Mouse (Mus musculus): Measurements from ENCODE around the gene Hsd17b13.
"Not testable (repeated sequence)": the region's sequence is repeated elsewhere in the genome, so short reads cannot be mapped to it uniquely, and the experiment has no call there.

Gene Hsd17b13

GRCm38 (mm10) chr5:103977297-103977696 lies at the start of gene Hsd17b13:
Gene Hsd17b13, minus strand, starts transcription at chr5:103977410.
- DNase-seq (ENCODE audit: low spot score in 2 of 2): no peak

- DNase-seq (ENCODE audit: low spot score in 2 of 2): no peak
These were observed 48.1 kb upstream of the Hsd17b13 start for GRCm38 (mm10) chr5:104025245-104025854.

GRCm38 (mm10) chr5:104024762-104025161 lies 47.6 kb upstream of the Hsd17b13 start:
- no peak for DNase-seq (ENCODE audit: low spot score in 2 of 2)

- not testable (repeated sequence) for DNase-seq (ENCODE audit: low spot score in 2 of 2)
These were observed 47.0 kb upstream of the Hsd17b13 start for GRCm38 (mm10) chr5:104024193-104024592.

- DNase-seq (ENCODE audit: low spot score in 2 of 2): no peak
These were observed 46.2 kb upstream of the Hsd17b13 start for GRCm38 (mm10) chr5:104023289-104024020.

- DNase-seq (ENCODE audit: low spot score in 2 of 2): no peak
These were observed 45.3 kb upstream of the Hsd17b13 start for GRCm38 (mm10) chr5:104022558-104022957.

- peak; percentile 31 to 40 for DNase-seq (ENCODE audit: low spot score in 2 of 2)
These were observed 44.6 kb upstream of the Hsd17b13 start, which contains the start of gene Hsd17b11 for GRCm38 (mm10) chr5:104021597-104022378. Gene Hsd17b11, minus strand, starts transcription at chr5:104021919.

GRCm38 (mm10) chr5:104011419-104011818 lies 34.2 kb upstream of the Hsd17b13 start:
- no peak for DNase-seq (ENCODE audit: low spot score in 2 of 2)

GRCm38 (mm10) chr5:104010261-104010660 lies 33.1 kb upstream of the Hsd17b13 start:
- DNase-seq (ENCODE audit: low spot score in 2 of 2): no peak

- DNase-seq (ENCODE audit: low spot score in 2 of 2): no peak
These were observed 32.2 kb upstream of the Hsd17b13 start for GRCm38 (mm10) chr5:104009421-104009820.

GRCm38 (mm10) chr5:104007801-104008200 lies 30.6 kb upstream of the Hsd17b13 start:
- DNase-seq (ENCODE audit: low spot score in 2 of 2): no peak

GRCm38 (mm10) chr5:104006811-104007210 lies 29.6 kb upstream of the Hsd17b13 start:
- no peak for DNase-seq (ENCODE audit: low spot score in 2 of 2)

GRCm38 (mm10) chr5:104003955-104004354 lies 26.7 kb upstream of the Hsd17b13 start:
- DNase-seq (ENCODE audit: low spot score in 2 of 2): no peak

- no peak for DNase-seq (ENCODE audit: low spot score in 2 of 2)
These were observed 26.2 kb upstream of the Hsd17b13 start for GRCm38 (mm10) chr5:104003256-104003931.

GRCm38 (mm10) chr5:104002549-104003255 lies 25.5 kb upstream of the Hsd17b13 start:
- DNase-seq (ENCODE audit: low spot score in 2 of 2): no peak

GRCm38 (mm10) chr5:103999738-104000137 lies 22.5 kb upstream of the Hsd17b13 start:
- DNase-seq (ENCODE audit: low spot score in 2 of 2): peak; percentile 62 to 69

- DNase-seq (ENCODE audit: low spot score in 2 of 2): no peak
These were observed 21.5 kb upstream of the Hsd17b13 start for GRCm38 (mm10) chr5:103998739-103999138.

- no peak for DNase-seq (ENCODE audit: low spot score in 2 of 2)
These were observed 18.0 kb upstream of the Hsd17b13 start for GRCm38 (mm10) chr5:103995181-103995580.

GRCm38 (mm10) chr5:103994669-103995068 lies 17.5 kb upstream of the Hsd17b13 start:
- DNase-seq (ENCODE audit: low spot score in 2 of 2): no peak

- DNase-seq (ENCODE audit: low spot score in 2 of 2): no peak
These were observed 16.4 kb upstream of the Hsd17b13 start for GRCm38 (mm10) chr5:103993601-103994000.

- DNase-seq (ENCODE audit: low spot score in 2 of 2): no peak
These were observed 15.6 kb upstream of the Hsd17b13 start for GRCm38 (mm10) chr5:103992831-103993230.

Data from frontal cortex, postnatal 25 days (tissue).